Mouse (Mus musculus) common myeloid progenitor, adult 5-6 weeks (primary cell): Measurements from ENCODE around the gene Bbs4. TPM values are rescaled to one million over a fixed set of nuclear protein-coding genes. Genes with fewer than 3 reads are reported as not detected.

Source experiments
- total RNA-seq: library from RNA; stranded (forward); fragments of 200-1000, 187-1606 nt; gene quantifications from 2 replicates; pipeline ENCODE4 v1.2.3, GENCODE M21; 2017

The Bbs4 gene
- total RNA-seq, 1 experiment from 2014 or later = 7.4 TPM

Other genes starting within 250 kb of the Bbs4 start
- gene Adpgk, start 62.0 kb downstream of the Bbs4 start, total RNA-seq = 32.6 and 44.6 TPM in 2 replicates
- gene Arih1, start 133.1 kb upstream of the Bbs4 start, total RNA-seq = 69.5 and 72.4 TPM in 2 replicates
- gene Hexa, start 186.0 kb upstream of the Bbs4 start, total RNA-seq = 82.6 and 83.8 TPM in 2 replicates
- not detected in 2 replicates for gene Tmem202, start 186.3 kb upstream of the Bbs4 start, total RNA-seq
- not detected in 2 replicates for gene Celf6, start 224.4 kb upstream of the Bbs4 start, total RNA-seq